Mouse (Mus musculus): ENCODE data around the gene Rasal2.

Rasal2 gene

GRCm38 (mm10) chr1:157412454-157413369 is at the start of gene Rasal2:
TSS of gene Rasal2 (minus strand) at chr1:157412595.
- DNase-seq: peak; percentile 98

- no peak for DNase-seq
These were observed 48.9 kb upstream of the Rasal2 start for GRCm38 (mm10) chr1:157461276-157461675.

GRCm38 (mm10) chr1:157459904-157460303 is 47.5 kb upstream of the Rasal2 start:
- no peak for DNase-seq

GRCm38 (mm10) chr1:157458421-157459208 is 46.2 kb upstream of the Rasal2 start, which contains the start of gene Cryzl2:
TSS of gene Cryzl2 (plus strand) at chr1:157458577.
- peak; percentile 94 for DNase-seq

GRCm38 (mm10) chr1:157457789-157458188 is 45.4 kb upstream of the Rasal2 start:
- no peak for DNase-seq

GRCm38 (mm10) chr1:157454876-157455275 is 42.5 kb upstream of the Rasal2 start:
- DNase-seq: peak; percentile 47

- no peak for DNase-seq
These were observed 40.6 kb upstream of the Rasal2 start for GRCm38 (mm10) chr1:157452759-157453549.

- DNase-seq: no peak
These were observed 39.9 kb upstream of the Rasal2 start for GRCm38 (mm10) chr1:157452284-157452683.

GRCm38 (mm10) chr1:157449981-157450636 is 37.7 kb upstream of the Rasal2 start:
- peak; percentile 71 for DNase-seq

GRCm38 (mm10) chr1:157449532-157449931 is 37.1 kb upstream of the Rasal2 start:
- DNase-seq: peak; percentile 30

- peak; percentile 19 for DNase-seq
These were observed 36.4 kb upstream of the Rasal2 start for GRCm38 (mm10) chr1:157448805-157449188.

GRCm38 (mm10) chr1:157448164-157448804 is 35.9 kb upstream of the Rasal2 start:
- DNase-seq: no peak

GRCm38 (mm10) chr1:157447142-157447541 is 34.7 kb upstream of the Rasal2 start:
- DNase-seq: no peak

GRCm38 (mm10) chr1:157446325-157446724 is 33.9 kb upstream of the Rasal2 start:
- peak; percentile 83 for DNase-seq

GRCm38 (mm10) chr1:157445398-157445910 is 33.1 kb upstream of the Rasal2 start:
- DNase-seq: no peak

- DNase-seq: peak; percentile 9
These were observed 32.4 kb upstream of the Rasal2 start for GRCm38 (mm10) chr1:157444632-157445300.

- peak; percentile 11 for DNase-seq
These were observed 31.5 kb upstream of the Rasal2 start for GRCm38 (mm10) chr1:157443723-157444561.

- peak; percentile 49 for DNase-seq
These were observed 30.8 kb upstream of the Rasal2 start for GRCm38 (mm10) chr1:157443026-157443722.

GRCm38 (mm10) chr1:157439973-157440641 is 27.7 kb upstream of the Rasal2 start:
- DNase-seq: peak; percentile 12
